Mouse (Mus musculus): ENCODE results near the gene Crhbp. TPM values are rescaled to one million over a fixed set of nuclear protein-coding genes. Genes with fewer than 3 reads are reported as not detected.

Crhbp gene
- total and polyA plus RNA-seq, 2 experiments from 2014 or later = 4.5 to 5.5 TPM

- no peak overlapping the region for H3K9ac ChIP-seq
- TF ChIP-seq CTCF (IDR thresholded peaks at IDR 0.05; ENCODE audit: low read depth) = no peak
- no peak overlapping the region for H3K27ac ChIP-seq (ENCODE audit: low read depth, low read length)
- H3K4me3 ChIP-seq (ENCODE audit: low read depth, low read length) = no peak overlapping the region
- H3K4me2 ChIP-seq (ENCODE audit: low read depth) = no peak overlapping the region
- H3K36me3 ChIP-seq (ENCODE audit: insufficient read depth) = no peaks in the 10 kb centered on the region
- DNase-seq (no peak), ATAC-seq (no peak)
- H3K4me1 ChIP-seq (ENCODE audit: insufficient read depth) = no peaks in the 10 kb centered on the region
- 82% methylated on average over 5 of the region's 5 CpGs for WGBS
- no peaks in the 10 kb centered on the region for H3K9me3 ChIP-seq (ENCODE audit: low read length)
- H3K27me3 ChIP-seq (ENCODE audit: insufficient read depth, low read length) = no peaks in the 10 kb centered on the region
These were observed 56.5 kb downstream of the Crhbp start for GRCm38 (mm10) chr13:95388226-95388625.

DNA sequence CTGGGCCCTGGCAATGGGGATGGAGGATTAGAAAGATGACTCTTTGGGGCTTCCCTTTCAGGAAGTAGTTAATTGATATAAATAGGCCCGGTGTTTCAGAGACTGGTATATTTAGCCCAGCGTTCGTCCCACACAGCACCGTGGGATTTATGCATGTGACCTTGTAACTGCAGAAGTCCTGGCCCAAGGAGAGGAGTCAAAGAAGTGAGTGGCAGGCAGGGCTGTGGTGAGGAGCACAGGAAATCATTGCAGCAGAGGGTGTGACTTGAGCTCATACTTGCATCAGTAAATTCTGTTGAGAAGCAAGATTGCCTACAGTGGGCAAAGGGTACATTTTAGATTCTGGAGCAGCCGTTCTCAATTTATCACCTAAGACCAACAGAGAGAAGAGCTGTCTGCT is 62.3 kb downstream of the Crhbp start:
- no peak overlapping the region for H3K4me3 ChIP-seq (ENCODE audit: low read depth, low read length)
- no peak overlapping the region for H3K27ac ChIP-seq (ENCODE audit: low read depth, low read length)
- no peak for TF ChIP-seq CTCF (IDR thresholded peaks at IDR 0.05; ENCODE audit: low read depth)
- H3K9ac ChIP-seq = no peak overlapping the region
- no peaks in the 10 kb centered on the region for H3K36me3 ChIP-seq (ENCODE audit: insufficient read depth)
- H3K4me1 ChIP-seq (ENCODE audit: insufficient read depth) = no peaks in the 10 kb centered on the region
- ATAC-seq = no peak
- DNase-seq = no peak
- WGBS = 86% methylated on average over 5 of the region's 5 CpGs
- H3K9me3 ChIP-seq (ENCODE audit: low read length) = no peaks in the 10 kb centered on the region
- no peaks in the 10 kb centered on the region for H3K27me3 ChIP-seq (ENCODE audit: insufficient read depth, low read length)
- no peak overlapping the region for H3K4me2 ChIP-seq (ENCODE audit: low read depth)

Other genes starting within 250 kb of the Crhbp start
- gene Pde8b, start 194.6 kb downstream of the Crhbp start, total RNA-seq (2014; rRNA removed) = 15.5 and 21.1 TPM in 2 replicates
- 4.8 and 6.5 TPM in 2 replicates for gene Pde8b, start 194.6 kb downstream of the Crhbp start, polyA plus RNA-seq (2015; fragmentation: Nextera tagmentation; extraction: Ambion mirVana)
- 11.1 and 15.8 TPM in 2 replicates for gene Zbed3, start 121.3 kb downstream of the Crhbp start, total RNA-seq (2014; rRNA removed)
- gene Zbed3, start 121.3 kb downstream of the Crhbp start, polyA plus RNA-seq (2015; fragmentation: Nextera tagmentation; extraction: Ambion mirVana) = 30.8 and 31.4 TPM in 2 replicates
- gene Aggf1, start 69.6 kb downstream of the Crhbp start, total RNA-seq (2014; rRNA removed) = 34.3 and 36.5 TPM in 2 replicates
- 31.0 and 32.8 TPM in 2 replicates for gene Aggf1, start 69.6 kb downstream of the Crhbp start, polyA plus RNA-seq (2015; fragmentation: Nextera tagmentation; extraction: Ambion mirVana)
- gene S100z, start 33.8 kb upstream of the Crhbp start, total RNA-seq (2014; rRNA removed) = not detected in 2 replicates
- gene S100z, start 33.8 kb upstream of the Crhbp start, polyA plus RNA-seq (2015; fragmentation: Nextera tagmentation; extraction: Ambion mirVana) = not detected in 2 replicates
- 0.19 and 0.23 TPM in 2 replicates for gene F2rl1, start 80.3 kb upstream of the Crhbp start, total RNA-seq (2014; rRNA removed)
- 0.05 and 0.13 TPM in 2 replicates for gene F2rl1, start 80.3 kb upstream of the Crhbp start, polyA plus RNA-seq (2015; fragmentation: Nextera tagmentation; extraction: Ambion mirVana)
- 28.4 and 41.7 TPM in 2 replicates for gene F2r, start 173.6 kb upstream of the Crhbp start, total RNA-seq (2014; rRNA removed)
- gene F2r, start 173.6 kb upstream of the Crhbp start, polyA plus RNA-seq (2015; fragmentation: Nextera tagmentation; extraction: Ambion mirVana) = 20.1 and 28.0 TPM in 2 replicates

All from forebrain, postnatal 0 days (tissue).